Mouse (Mus musculus) B cell, adult 2 months (primary cell): ENCODE measurements around the gene Gabarapl1.
"Not testable (repeated sequence)": the region's sequence is repeated elsewhere in the genome, so short reads cannot be mapped to it uniquely, and the experiment has no call there.

Source experiments
- DNase-seq, 2 experiments: peaks; one replicate each; pipeline ENCODE4 v3.0.0; 2022

The Gabarapl1 gene

GRCm38 (mm10) chr6:129532942-129533860, at the start of gene Gabarapl1:
TSS of gene Gabarapl1 (plus strand) at chr6:129533160.
- DNase-seq = peak; percentile 73 to 75

- DNase-seq = peak in 1 of 2 experiments; percentile 12
These were observed 38.0 kb upstream of the Gabarapl1 start for GRCm38 (mm10) chr6:129494924-129495323.

DNA sequence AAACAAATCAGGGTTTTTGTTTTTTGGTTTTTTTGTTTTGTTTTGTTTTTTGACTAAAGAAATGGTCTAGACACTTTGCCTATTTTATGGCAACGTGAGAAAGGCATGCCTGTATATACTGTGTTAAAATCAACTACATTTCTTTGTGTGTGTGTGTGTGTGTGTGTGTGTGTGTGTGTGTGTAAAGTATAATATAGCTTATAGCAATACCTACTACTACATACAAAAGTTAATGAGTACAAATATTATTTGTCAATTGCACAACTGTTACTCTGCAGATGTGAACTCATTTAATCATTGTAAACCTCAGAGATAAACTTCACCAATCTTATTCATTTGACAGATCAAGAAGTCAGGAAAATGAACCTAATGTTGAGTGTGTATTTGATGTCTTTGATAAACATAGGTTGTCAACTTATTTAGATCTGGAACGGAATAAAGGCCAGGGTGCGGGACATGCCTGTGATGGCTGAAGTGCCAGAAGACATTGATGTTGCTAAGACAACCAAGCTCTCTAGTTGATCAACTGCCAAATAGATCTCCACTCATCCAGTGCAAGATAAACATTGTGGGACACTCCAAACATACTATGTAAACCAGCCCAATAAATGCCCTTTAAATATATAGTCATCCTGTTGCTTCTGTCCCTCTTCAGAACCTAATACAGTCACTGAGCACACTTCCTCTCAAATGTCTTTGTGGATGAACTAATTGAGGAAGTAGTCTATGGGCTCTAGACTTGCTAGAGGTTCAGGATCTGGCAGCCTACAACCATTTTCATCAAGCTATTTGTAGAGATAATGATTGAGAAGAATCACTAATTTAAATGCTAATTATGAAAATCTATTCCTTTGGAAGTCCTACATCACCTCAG, 35.4 kb upstream of the Gabarapl1 start:
- DNase-seq = no peak

GRCm38 (mm10) chr6:129499516-129499915, 33.4 kb upstream of the Gabarapl1 start:
- DNase-seq = not testable (repeated sequence)

DNA sequence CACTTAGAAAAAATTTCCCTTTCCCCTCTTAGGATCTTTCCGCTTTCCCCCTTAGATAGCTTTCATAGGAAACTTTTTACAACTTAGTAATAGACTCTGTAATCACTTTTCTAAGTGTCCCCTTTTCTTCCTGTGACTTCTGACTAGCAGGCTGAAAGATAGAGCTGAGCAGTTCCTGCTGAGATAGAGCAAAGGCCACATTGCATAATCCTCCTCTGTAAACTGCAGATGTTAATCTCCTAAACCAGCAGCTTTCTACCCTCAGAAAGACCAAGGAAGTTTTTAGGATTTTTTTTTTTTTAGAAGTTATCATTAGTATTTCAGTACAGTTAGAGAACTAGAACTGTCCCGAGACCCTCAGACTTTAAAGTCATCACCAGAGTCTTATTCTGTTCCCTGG, 29.5 kb upstream of the Gabarapl1 start:
- no peak for DNase-seq

DNA sequence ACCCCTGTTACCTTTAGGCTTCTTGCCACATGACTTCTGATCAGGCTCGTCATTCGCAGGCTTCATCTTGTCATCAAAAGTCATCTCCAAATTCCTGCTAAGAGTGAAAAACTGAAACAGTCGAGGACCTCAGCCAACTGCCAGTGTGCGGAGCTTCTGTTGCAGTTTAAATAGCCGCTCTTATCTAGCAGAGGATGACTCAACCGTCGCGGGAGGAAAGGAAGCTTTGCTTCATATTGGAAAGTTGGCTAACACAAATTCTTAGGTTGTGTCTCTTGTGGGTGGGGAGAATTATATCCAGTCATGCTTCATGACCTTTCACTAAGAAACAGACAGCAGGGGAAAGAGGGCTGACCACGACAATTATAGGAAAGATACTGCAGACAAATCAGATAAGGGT, 25.9 kb upstream of the Gabarapl1 start, which contains the start of gene Olr1:
TSS of gene Olr1 (minus strand) at position 142 of the 400 bp plus-strand sequence.
- DNase-seq = no peak

GRCm38 (mm10) chr6:129510120-129510911, 22.6 kb upstream of the Gabarapl1 start:
- no peak for DNase-seq

DNA sequence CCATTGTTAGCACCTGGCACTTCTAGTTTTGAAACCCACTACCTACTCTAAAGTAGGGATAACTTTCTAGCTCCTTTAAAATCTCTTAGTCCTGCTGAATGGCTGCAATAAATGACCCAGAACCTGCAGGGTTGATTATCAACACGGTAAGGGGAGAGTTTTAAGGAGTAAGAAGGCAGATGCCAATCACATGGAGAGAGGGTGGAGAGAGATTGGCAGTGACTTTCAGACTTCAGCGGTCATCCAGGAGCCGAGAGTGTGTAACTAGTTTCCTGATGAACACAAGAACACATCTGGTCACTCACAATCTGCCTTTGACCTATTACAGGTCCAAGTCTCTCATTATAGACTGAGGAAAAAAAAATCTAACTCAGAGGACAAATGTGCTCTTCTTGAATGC, 20.6 kb upstream of the Gabarapl1 start, which contains the start of gene Tmem52b:
TSS of gene Tmem52b (plus strand) at position 189 of the 400 bp plus-strand sequence.
- DNase-seq = no peak

GRCm38 (mm10) chr6:129512868-129513267, 20.1 kb upstream of the Gabarapl1 start:
- no peak for DNase-seq

GRCm38 (mm10) chr6:129513409-129513808, 19.6 kb upstream of the Gabarapl1 start:
- DNase-seq = no peak

- no peak for DNase-seq
These were observed 18.6 kb upstream of the Gabarapl1 start for GRCm38 (mm10) chr6:129514376-129514775.

- DNase-seq = no peak
These were observed 17.9 kb upstream of the Gabarapl1 start for GRCm38 (mm10) chr6:129515068-129515467.

DNA sequence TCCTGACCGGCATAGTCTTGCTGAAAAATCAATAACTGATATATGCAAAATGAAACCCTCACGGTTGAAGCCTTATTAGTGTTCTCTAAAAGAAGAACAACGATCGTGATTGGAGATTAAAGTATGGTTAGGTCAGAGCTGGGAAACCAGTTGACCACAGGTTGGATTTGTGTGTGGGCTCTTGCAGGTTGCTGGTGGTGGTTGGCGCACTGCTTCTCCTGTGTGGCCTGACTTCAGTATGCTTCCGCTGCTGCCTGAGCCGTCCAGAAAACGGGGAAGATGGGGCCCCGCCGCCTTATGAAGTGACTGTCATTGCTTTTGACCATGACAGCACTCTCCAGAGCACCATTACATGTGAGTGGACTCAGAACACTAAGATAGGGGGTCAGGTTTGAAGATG, 16.6 kb upstream of the Gabarapl1 start:
- no peak for DNase-seq

GRCm38 (mm10) chr6:129517752-129518408, 15.1 kb upstream of the Gabarapl1 start:
- peak; percentile 43 to 44 for DNase-seq

DNA sequence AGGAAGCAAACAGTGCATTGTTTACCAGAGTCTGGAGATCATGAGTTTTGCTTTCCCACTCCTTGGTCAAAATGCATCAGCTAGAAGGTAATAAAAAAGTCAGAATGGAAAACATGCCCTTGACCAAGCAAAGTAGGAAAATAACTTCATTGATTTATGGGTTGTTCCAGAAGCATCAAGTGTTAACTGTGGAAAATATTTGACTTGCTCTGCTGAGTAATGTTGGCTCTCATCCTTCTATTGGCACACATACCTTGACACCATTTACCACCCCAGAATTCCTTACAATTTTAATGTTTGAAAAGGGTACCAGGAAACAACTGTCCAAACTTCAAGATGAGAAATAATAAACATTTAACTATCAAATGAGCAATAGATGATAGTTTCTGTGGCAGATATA, 6.9 kb upstream of the Gabarapl1 start:
- no peak for DNase-seq

- no peak for DNase-seq
These were observed 5.5 kb upstream of the Gabarapl1 start for GRCm38 (mm10) chr6:129527416-129527815.

- DNase-seq = no peak
These were observed 3.4 kb upstream of the Gabarapl1 start for GRCm38 (mm10) chr6:129529605-129530004.

GRCm38 (mm10) chr6:129530261-129530660, 2.7 kb upstream of the Gabarapl1 start:
- DNase-seq = no peak

DNA sequence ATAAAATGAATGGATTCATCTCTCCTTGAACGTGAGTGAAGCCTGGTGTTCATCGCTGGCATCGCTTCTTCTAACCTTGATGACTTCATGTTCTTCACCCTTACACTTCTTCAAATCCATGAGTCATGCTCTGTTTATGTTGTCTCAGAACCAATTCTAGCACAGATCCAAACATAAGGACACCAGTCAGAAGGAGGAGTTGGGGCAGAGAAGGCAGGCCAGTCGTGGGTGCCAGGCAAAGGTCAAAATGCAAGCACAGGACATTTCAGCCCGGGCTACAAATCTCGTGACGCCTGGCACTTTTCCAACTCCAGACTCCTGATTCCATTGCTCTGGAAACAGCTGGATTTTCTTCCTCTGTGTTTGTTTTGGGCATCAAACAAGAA, 411 bp upstream of the Gabarapl1 start:
- DNase-seq = no peak

- no peak for DNase-seq
These were observed 1.1 kb downstream of the Gabarapl1 start for GRCm38 (mm10) chr6:129534057-129534456.

GRCm38 (mm10) chr6:129534627-129535190, 1.7 kb downstream of the Gabarapl1 start:
- DNase-seq = no peak

- no peak for DNase-seq
These were observed 2.8 kb downstream of the Gabarapl1 start for GRCm38 (mm10) chr6:129535723-129536122.
